Mouse (Mus musculus) granulocyte monocyte progenitor cell, adult 5-6 weeks (primary cell): Measurements from ENCODE around the gene Stxbp6. TPM values are rescaled to one million over a fixed set of nuclear protein-coding genes. Genes with fewer than 3 reads are reported as not detected.

Experiments used
- ATAC-seq: replicated peaks from 2 replicates; pipeline ENCODE4 v1.8.0; 2016; ENCODE audit warnings: mild to moderate bottlenecking, moderate TSS enrichment, inconsistent platforms; ENCODE audit not compliant: poor library complexity, severe bottlenecking
- total RNA-seq, 2 experiments: library from RNA; stranded (forward) in 1 of 2; stranded (reverse) in 1 of 2; fragments of 200-712, 200-1000 nt in 1 of 2; fragments of >200 nt in 1 of 2; fragmentation: Nextera tagmentation in 1 of 2; gene quantifications; 2 replicates each; pipeline ENCODE4 v1.2.3; 2014 to 2017

The Stxbp6 gene
- total RNA-seq, 2 experiments from 2014 or later: 6.4 to 8.3 TPM

DNA sequence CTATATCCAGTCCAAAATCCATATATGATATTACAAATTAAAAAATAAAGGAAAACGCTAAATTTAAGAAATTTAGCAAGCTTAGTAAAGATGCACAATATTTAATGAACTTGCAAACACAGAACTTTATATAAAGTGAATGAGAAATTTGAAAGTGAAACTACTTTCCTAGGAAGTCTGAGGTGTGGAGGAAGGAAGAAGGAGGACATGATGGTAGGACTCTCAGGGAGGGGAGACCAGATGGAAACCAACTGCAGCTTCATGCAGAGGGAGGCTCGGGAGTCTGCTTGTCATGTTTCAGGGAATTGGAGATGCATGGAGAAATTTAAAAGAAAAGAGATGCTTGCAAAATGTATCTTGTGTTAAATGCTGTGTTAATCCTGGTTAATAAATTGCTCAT is 233.9 kb downstream of the Stxbp6 start:
- no peak for ATAC-seq

DNA sequence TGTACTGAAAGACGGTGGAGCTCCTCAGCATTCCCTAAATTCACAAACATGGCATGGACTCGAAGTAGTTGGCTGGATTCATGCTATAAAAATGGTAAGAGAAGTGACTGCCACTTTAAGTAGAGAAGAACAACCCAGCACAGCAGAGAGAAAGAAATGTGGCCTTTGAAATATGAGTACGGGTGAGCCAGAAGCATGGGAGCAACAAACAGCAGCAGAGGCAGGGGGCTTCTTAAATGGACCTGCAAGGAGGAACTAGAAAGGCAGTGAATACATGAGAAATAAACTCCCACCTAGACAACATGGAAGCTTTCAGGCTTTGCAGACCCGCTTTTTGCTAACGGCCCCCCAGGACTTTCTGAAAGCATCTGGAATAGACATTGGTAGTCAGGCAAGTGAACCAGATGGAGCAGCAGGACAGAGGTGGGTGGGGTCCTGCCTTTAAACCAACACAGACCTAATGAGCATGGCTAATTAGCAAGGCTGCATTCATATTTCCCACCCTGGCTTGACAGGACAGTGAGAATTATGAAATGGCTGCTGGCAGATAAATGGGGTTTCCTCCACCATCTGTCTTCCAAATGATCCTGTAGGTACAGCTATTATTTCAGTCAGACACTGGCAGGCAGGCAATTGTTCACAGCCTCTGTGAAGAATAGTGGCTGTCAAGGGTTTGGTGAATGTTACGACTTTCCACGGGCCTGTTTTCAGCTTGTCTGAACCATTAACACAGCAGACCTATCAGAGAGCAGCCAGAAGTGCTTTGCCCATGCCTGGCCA is 234.7 kb downstream of the Stxbp6 start:
- no peak for ATAC-seq

DNA sequence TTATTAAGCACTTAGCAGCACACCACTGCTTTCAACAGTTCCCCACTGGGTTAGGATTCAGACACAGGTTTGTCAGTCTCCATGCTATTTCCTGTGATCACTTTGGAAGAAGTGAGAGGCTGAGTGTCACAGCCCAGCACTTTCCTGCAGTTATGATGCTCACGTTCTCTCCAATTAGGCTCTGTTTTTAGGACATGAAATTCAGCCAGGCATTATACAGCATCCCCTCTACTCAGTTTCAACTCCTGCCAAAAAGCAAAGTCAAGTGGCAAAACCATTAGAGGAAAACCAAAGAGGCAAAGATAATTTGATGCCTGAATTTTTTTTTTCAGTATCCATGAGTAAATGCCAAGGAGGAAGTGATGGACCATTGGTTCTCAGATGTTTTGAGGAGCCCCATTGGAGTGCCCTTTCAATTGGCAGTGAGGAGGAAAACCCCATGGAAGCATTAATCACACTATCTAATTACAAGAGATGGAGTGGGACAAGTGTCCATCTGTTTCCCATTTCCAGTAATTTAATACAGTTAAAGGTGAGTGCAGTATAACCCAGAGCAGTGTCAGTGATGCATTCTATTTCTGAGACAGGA is 238.5 kb downstream of the Stxbp6 start:
- ATAC-seq: no peak

DNA sequence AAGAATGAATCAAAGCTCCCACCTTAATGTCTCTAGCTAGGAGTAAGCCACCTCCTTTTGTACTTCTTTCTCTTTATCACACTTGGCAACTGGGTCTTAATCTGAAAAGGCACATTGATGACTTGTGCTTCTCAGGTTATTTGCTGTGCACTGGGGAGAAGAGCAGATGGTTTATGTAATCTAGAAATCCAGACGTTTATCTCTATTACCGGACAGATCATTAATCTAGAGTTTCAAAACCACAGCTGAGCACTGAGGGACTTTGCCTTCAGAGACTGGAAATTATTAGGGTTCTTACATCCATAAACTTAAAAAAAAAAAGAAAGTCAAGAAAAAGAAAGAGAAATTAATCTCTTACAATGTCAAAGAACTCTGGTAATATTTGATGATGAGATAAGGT is 262.6 kb downstream of the Stxbp6 start:
- ATAC-seq: no peak

DNA sequence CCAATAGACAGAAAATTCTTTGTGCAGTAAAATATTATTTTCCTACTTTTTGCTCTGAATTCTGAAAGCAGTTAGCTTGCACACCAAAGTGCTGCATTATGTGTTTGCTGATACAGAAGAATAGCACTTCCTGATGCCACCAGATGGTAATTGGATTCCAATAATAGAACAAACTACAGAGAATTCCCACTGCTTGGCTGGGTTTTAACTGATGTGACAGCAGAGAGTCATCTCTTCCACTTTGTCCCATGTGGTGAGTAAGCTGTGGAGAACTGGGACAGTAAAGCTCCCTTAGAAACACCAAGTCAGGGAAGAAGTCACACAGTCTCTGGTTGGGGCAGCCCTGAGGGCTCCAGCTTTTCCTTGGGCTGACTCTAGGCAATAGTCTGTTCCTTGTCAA is 270.3 kb downstream of the Stxbp6 start:
- ATAC-seq: no peak
